Mouse (Mus musculus) bone marrow macrophage, adult 2 months (primary cell): Measurements from ENCODE around the gene Wsb2. TPM values are rescaled to one million over a fixed set of nuclear protein-coding genes. Genes with fewer than 3 reads are reported as not detected.
A peak's percentile ranks its signal among the peaks of the same experiment; 100 is the strongest.
"Not testable (repeated sequence)": the region's sequence is repeated elsewhere in the genome, so short reads cannot be mapped to it uniquely, and the experiment has no call there.

Experiments used
- H3K27ac ChIP-seq: 2 replicates; pipeline ENCODE4 v1.5.1; 2012; ENCODE audit warnings: low read depth, low read length; ENCODE audit not compliant: insufficient read depth
- H3K4me1 ChIP-seq: 2 replicates; pipeline ENCODE4 v1.6.1; 2012; ENCODE audit warnings: low read length; ENCODE audit not compliant: control insufficient read depth, insufficient read depth
- H3K4me3 ChIP-seq: 2 replicates; pipeline ENCODE4 v1.5.1; 2012; ENCODE audit warnings: mild to moderate bottlenecking, low read length, moderate library complexity; ENCODE audit not compliant: insufficient read depth
- CTCF ChIP-seq: IDR thresholded peaks from 2 replicates; pipeline ENCODE4 v1.5.1; 2012; ENCODE audit warnings: low read depth, mild to moderate bottlenecking, low read length, moderate library complexity
- POLR2A ChIP-seq: IDR thresholded peaks from 2 replicates; pipeline ENCODE4 v1.6.1; 2012; ENCODE audit warnings: mild to moderate bottlenecking, low read depth, low read length, borderline replicate concordance
- polyA plus RNA-seq: library from polyadenylated mRNA; stranded (reverse); fragments of >200 nt; gene quantifications from 2 replicates; pipeline ENCODE4 v1.2.4, GENCODE M21; 2012; ENCODE audit not compliant: missing spikeins, insufficient read depth, insufficient read length

The Wsb2 gene
- polyA plus RNA-seq, 1 experiment: 45.4 TPM

DNA sequence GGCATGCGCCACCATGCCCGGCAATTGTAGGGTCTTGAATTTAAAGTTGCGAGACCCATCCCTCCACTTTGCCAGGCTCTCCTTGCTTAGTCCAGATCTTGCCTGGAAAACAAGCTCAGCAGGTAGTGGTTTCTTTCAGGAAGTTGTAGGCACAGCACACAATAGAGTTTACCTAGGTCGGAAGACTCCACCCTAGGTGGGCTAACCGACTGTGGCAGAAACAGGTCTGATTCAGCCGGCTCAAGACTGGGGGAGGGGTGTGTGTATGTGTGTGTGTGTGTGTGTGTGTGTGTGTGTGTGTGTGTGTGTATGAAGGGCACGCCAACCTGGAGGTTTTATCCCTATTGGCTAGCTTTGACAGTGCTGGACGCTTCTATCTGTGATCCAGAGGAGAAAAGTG is 46.5 kb downstream of the Wsb2 start:
- no peak overlapping the region for H3K27ac ChIP-seq
- H3K4me1 ChIP-seq: peaks cover 4% of the 10 kb centered on the region; the same call in 1 of the 2 replicates
- H3K4me3 ChIP-seq: no peak overlapping the region
- TF ChIP-seq CTCF (no peak), POLR2A (no peak)

GRCm38 (mm10) chr5:117404671-117405070 is 47.6 kb downstream of the Wsb2 start:
- H3K4me3 ChIP-seq, H3K4me1 ChIP-seq, H3K27ac ChIP-seq: not testable (repeated sequence)

DNA sequence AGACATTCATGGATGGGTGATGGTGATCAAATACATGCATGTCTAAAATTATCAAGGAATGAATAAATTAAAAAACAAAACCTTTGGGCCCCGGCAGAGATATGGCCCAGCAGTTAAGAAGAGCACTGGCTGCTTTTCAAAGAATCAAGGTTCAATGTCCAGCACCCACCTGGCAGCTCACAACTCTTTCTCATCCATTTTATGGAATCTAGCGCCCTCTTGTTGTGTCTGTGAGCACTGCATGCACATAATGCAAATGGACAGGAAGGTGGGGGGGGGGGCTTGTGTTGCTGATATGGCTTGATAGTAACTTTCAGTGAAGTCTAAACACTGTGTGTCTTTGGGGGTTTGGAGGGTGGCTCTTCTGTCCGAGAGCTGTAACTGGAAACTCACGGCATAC is 51.1 kb downstream of the Wsb2 start:
- TF ChIP-seq CTCF (peak; percentile 50; the same call in 1 of the 2 replicates), POLR2A (no peak)
- H3K4me3 ChIP-seq: no peak overlapping the region

GRCm38 (mm10) chr5:117409369-117409768 is 52.3 kb downstream of the Wsb2 start:
- no peak overlapping the region for H3K27ac ChIP-seq
- no peak overlapping the region for H3K4me3 ChIP-seq
- TF ChIP-seq POLR2A (no peak), CTCF (no peak)
- no peaks in the 10 kb centered on the region for H3K4me1 ChIP-seq

More for the DNA sequence above, 51.1 kb downstream of the Wsb2 start:
- H3K27ac ChIP-seq: no peak overlapping the region
- no peaks in the 10 kb centered on the region for H3K4me1 ChIP-seq

- Histone ChIP-seq H3K4me1 (peaks cover 14% of the 10 kb centered on the region), H3K27ac (no peak within 1 kb of the TSS), H3K4me3 (peak within 1 kb of the TSS; percentile 76)
- TF ChIP-seq CTCF (no peak), POLR2A (no peak)
These were observed 56.7 kb downstream of the Wsb2 start, which contains the start of gene Ksr2 for GRCm38 (mm10) chr5:117413507-117414501. TSS of gene Ksr2 (plus strand) at chr5:117414000.

GRCm38 (mm10) chr5:117414611-117415010 is 57.5 kb downstream of the Wsb2 start:
- H3K4me3 ChIP-seq: no peak overlapping the region
- H3K4me1 ChIP-seq: peaks cover 18% of the 10 kb centered on the region
- TF ChIP-seq POLR2A: no peak
- TF ChIP-seq CTCF: no peak
- H3K27ac ChIP-seq: no peak overlapping the region

GRCm38 (mm10) chr5:117415011-117415912 is 58.2 kb downstream of the Wsb2 start:
- H3K27ac ChIP-seq: no peak overlapping the region
- H3K4me3 ChIP-seq: no peak overlapping the region
- TF ChIP-seq CTCF: no peak
- TF ChIP-seq POLR2A: no peak
- H3K4me1 ChIP-seq: peaks cover 22% of the 10 kb centered on the region

DNA sequence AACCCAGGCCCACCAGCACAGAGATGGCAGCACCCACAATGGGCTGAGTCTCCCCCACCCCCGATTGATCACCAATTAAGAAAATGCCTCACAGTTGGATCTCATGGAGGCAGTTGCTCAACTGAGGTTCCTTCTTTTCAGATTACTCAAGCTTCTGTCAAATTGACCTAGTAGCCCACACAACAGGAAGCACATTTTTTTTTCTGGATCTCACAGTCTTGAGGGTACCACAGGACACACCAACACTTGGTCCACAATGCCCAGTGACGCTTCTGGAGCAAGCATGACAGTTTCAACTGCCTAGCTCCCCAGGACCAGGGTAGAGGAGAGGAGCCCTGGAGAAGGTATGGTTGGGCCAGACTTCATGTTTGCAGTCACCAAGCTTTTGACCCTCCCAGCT is 60.3 kb downstream of the Wsb2 start:
- H3K27ac ChIP-seq: peak overlapping the region; percentile 81
- H3K4me1 ChIP-seq: peaks cover 22% of the 10 kb centered on the region
- no peak for TF ChIP-seq POLR2A
- no peak for TF ChIP-seq CTCF
- H3K4me3 ChIP-seq: no peak overlapping the region

Other genes with a start within 250 kb of the Wsb2 start
- gene Suds3, start 241.2 kb upstream of the Wsb2 start, polyA plus RNA-seq: 50.7 and 51.4 TPM in 2 replicates
- 110 and 112 TPM in 2 replicates for gene Taok3, start 237.2 kb upstream of the Wsb2 start, polyA plus RNA-seq
- 104 and 117 TPM in 2 replicates for gene Pebp1, start 69.7 kb upstream of the Wsb2 start, polyA plus RNA-seq
- 1.4 and 2.3 TPM in 2 replicates for gene Vsig10, start 38.2 kb upstream of the Wsb2 start, polyA plus RNA-seq
- 16.9 and 27.2 TPM in 2 replicates for gene Rfc5, start 31.7 kb downstream of the Wsb2 start, polyA plus RNA-seq
- gene Ksr2, start 56.7 kb downstream of the Wsb2 start, polyA plus RNA-seq: 0.28 and 0.32 TPM in 2 replicates